Mouse (Mus musculus) embryonic fibroblast, embryonic 13.5 days (primary cell): ENCODE measurements around the gene Pip5k1c.

Experiments used
- CTCF ChIP-seq: IDR thresholded peaks from 2 replicates; pipeline ENCODE4 v1.5.1; 2011; ENCODE audit warnings: mild to moderate bottlenecking, control low read depth, low read length, moderate library complexity, borderline replicate concordance; ENCODE audit not compliant: insufficient read depth
- POLR2A ChIP-seq: IDR thresholded peaks from 2 replicates; pipeline ENCODE4 v1.6.1; 2011; ENCODE audit warnings: low read depth, mild to moderate bottlenecking, control low read depth, low read length, moderate library complexity

DNA sequence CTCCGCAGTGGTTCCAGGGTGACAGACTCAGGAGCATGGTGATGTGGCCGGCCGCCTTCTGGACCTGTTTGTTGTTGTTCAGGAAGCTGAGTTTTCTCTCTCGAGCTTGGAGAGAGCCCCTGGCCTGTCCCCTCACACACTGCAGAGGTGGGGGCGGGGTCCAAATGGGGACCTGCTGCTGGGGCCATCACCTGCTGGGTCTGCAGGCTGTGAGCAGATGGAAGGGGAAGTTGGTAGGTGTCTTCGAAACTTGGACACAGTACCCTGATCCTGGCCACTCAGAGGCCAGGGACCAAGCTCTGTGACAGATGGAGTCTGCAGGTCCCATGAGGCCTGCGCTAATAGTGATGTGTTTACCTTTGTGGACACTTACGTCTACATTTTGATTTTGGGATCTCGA is 8.6 kb downstream of the Pip5k1c start:
- no peak for TF ChIP-seq CTCF
- no peak for TF ChIP-seq POLR2A
